Mouse (Mus musculus) myocyte (in vitro differentiated cells): ENCODE data around the gene Furin.

Source experiments
- MAX ChIP-seq: IDR thresholded peaks from one replicate; pipeline ENCODE4 v1.6.1; 2011; ENCODE audit warnings: low read depth, mild to moderate bottlenecking, control low read depth
- POLR2A ChIP-seq: IDR thresholded peaks from one replicate; pipeline ENCODE4 v1.6.1; 2011; ENCODE audit warnings: low read depth, mild to moderate bottlenecking, control low read depth, moderate library complexity; ENCODE audit not compliant: insufficient read length
- POLR2AphosphoS2 ChIP-seq: IDR thresholded peaks from one replicate; pipeline ENCODE4 v1.6.1; 2011; ENCODE audit warnings: low read depth, control low read depth; ENCODE audit not compliant: insufficient read length
- TCF12 ChIP-seq: IDR thresholded peaks from one replicate; pipeline ENCODE4 v1.6.1; 2011; ENCODE audit warnings: mild to moderate bottlenecking, control low read depth; ENCODE audit not compliant: poor library complexity, insufficient read depth, severe bottlenecking
- USF1 ChIP-seq: IDR thresholded peaks from one replicate; pipeline ENCODE4 v1.6.1; 2011; ENCODE audit warnings: low read depth, mild to moderate bottlenecking, control low read depth, moderate library complexity

GRCm38 (mm10) chr7:80398654-80399444 lies 6.4 kb downstream of the Furin start:
- no peak for TF ChIP-seq POLR2A
- no peak for TF ChIP-seq POLR2AphosphoS2
- no peak for TF ChIP-seq USF1
- TF ChIP-seq TCF12 = no peak
- no peak for TF ChIP-seq MAX
